Mouse (Mus musculus) hindbrain, postnatal 0 days (tissue): ENCODE measurements around the gene 1700042G07Rik. TPM values are rescaled to one million over a fixed set of nuclear protein-coding genes. Genes with fewer than 3 reads are reported as not detected.

Experiments used
- ATAC-seq: fragments of 200-750 bp; cut with Nextera tagmentation; 2 replicates; pipeline ENCODE4 v1.8.0; 2017; ENCODE audit warnings: mild to moderate bottlenecking, moderate TSS enrichment, moderate library complexity
- DNase-seq: peaks from one replicate; pipeline ENCODE4 v3.0.0-alpha.2; 2015; ENCODE audit warnings: low spot score
- H3K27ac ChIP-seq: fragments of 300-500 bp; sonication (generic); 2 replicates; pipeline ENCODE4 v1.5.1; 2014; ENCODE audit warnings: mild to moderate bottlenecking
- H3K27me3 ChIP-seq: fragments of 300-500 bp; sonication (generic); 2 replicates; pipeline ENCODE4 v1.6.1; 2014; ENCODE audit warnings: low read length, mixed read lengths; ENCODE audit not compliant: insufficient read depth
- H3K36me3 ChIP-seq: fragments of 300-500 bp; sonication (generic); 2 replicates; pipeline ENCODE4 v1.6.1; 2014; ENCODE audit warnings: low read length, mixed read lengths; ENCODE audit not compliant: insufficient read depth
- H3K4me1 ChIP-seq: fragments of 300-500 bp; sonication (generic); 2 replicates; pipeline ENCODE4 v1.6.1; 2014; ENCODE audit warnings: antibody characterized with exemption, low read length, mixed read lengths; ENCODE audit not compliant: insufficient read depth
- H3K4me2 ChIP-seq: fragments of 300-500 bp; sonication (generic); 2 replicates; pipeline ENCODE4 v1.6.1; 2014; ENCODE audit warnings: low read depth, mild to moderate bottlenecking, low read length, moderate library complexity, mixed read lengths
- H3K4me3 ChIP-seq: fragments of 300-500 bp; sonication (generic); 2 replicates; pipeline ENCODE4 v1.5.1; 2014; ENCODE audit warnings: low read length
- H3K9ac ChIP-seq: fragments of 300-500 bp; sonication (generic); replicated peaks from 2 replicates; pipeline ENCODE4 v1.6.1; 2014; ENCODE audit warnings: mild to moderate bottlenecking, low read length, moderate library complexity, mixed read lengths
- H3K9me3 ChIP-seq: fragments of 300-500 bp; sonication (generic); 2 replicates; pipeline ENCODE4 v1.6.1; 2016; ENCODE audit warnings: low read length, mixed read lengths
- CTCF ChIP-seq: IDR thresholded peaks from 2 replicates; pipeline ENCODE4 v1.5.1; 2016; ENCODE audit warnings: antibody characterized with exemption, control low read depth, low read depth
- WGBS: fragments of 180-500 bp; shearing (Covaris S2); extraction: QIAGEN DNeasy Blood & Tissue Kit; methylation state at CpG from one replicate; pipeline ENCODE4 v1.1.7; 2014; 5-methylcytosine and 5-hydroxymethylcytosine counted together
- polyA plus RNA-seq: library from polyadenylated mRNA; unstranded; fragments of >200 nt; fragmentation: Nextera tagmentation; extraction: Ambion mirVana; gene quantifications from 2 replicates; pipeline ENCODE4 v1.2.1, GENCODE M21; 2015
- total RNA-seq: library from RNA; depleted of rRNA; stranded (reverse); fragments of >200 nt; gene quantifications from 2 replicates; pipeline ENCODE4 v1.2.3, GENCODE M21; 2014

The 1700042G07Rik gene
- total and polyA plus RNA-seq, 2 experiments from 2014 or later = not detected

- no peaks in the 10 kb centered on the region for H3K9me3 ChIP-seq
- no peaks in the 10 kb centered on the region for H3K27me3 ChIP-seq
- no peak overlapping the region for H3K4me3 ChIP-seq
- H3K27ac ChIP-seq = no peak overlapping the region
- H3K9ac ChIP-seq = no peak overlapping the region
- no peaks in the 10 kb centered on the region for H3K4me1 ChIP-seq
- ATAC-seq (no peak), DNase-seq (no peak)
- H3K36me3 ChIP-seq = no peaks in the 10 kb centered on the region
- H3K4me2 ChIP-seq = no peak overlapping the region
- TF ChIP-seq CTCF = no peak
- WGBS = 50% methylated on average over 13 of the region's 13 CpGs
Observed at GRCm38 (mm10) chr4:116137421-116137996, 35.7 kb upstream of the 1700042G07Rik start.

DNA sequence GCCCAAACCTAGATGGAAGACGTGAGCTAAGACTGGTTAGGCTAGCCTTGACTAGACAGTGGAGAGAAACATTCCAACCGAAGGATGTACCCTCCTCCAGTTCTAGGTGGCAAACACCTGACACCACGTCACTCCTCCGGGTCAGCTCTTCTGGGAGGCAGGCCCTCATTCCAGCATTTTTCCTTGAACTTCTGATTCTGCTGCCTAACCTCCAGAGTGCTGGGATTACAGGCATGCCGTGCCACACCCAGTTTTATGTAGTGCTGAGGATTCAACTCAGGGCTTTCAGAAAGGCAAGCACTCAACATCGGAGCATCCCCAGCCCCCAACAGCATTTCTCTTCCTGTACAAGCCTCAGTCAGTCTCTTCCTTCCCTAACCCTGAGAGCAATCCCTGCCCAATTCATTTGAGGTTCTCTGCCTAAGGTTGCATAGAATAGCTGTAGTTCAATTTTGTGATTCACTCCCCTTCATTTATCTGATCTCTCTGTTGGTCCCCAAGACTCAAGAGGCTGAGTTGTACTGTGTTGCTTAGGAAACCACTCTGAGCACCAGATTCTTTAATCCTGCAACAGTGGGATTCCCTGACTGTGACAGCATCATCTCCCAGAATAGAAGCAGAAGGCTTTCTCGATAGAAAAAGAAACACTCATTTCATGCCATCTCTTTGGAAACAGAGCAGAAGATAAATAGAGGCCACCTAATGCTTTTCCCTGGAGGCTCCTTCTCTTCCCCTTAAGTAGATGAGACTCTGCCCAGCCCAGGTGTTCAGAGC lies 32.2 kb upstream of the 1700042G07Rik start:
- TF ChIP-seq CTCF = no peak
- Histone ChIP-seq H3K9me3 (no peaks in the 10 kb centered on the region), H3K36me3 (no peaks in the 10 kb centered on the region), H3K27me3 (no peaks in the 10 kb centered on the region), H3K4me1 (peaks cover 7% of the 10 kb centered on the region; the same call in 1 of the 2 replicates), H3K27ac (no peak overlapping the region), H3K4me2 (no peak overlapping the region), H3K4me3 (no peak overlapping the region), H3K9ac (no peak overlapping the region)
- 76% methylated on average over 7 of the region's 7 CpGs for WGBS
- no peak for DNase-seq
- no peak for ATAC-seq

GRCm38 (mm10) chr4:116141736-116142135 lies 31.4 kb upstream of the 1700042G07Rik start:
- no peaks in the 10 kb centered on the region for H3K27me3 ChIP-seq
- no peak overlapping the region for H3K4me2 ChIP-seq
- no peaks in the 10 kb centered on the region for H3K36me3 ChIP-seq
- no peak for ATAC-seq
- H3K9me3 ChIP-seq = no peaks in the 10 kb centered on the region
- no peak overlapping the region for H3K9ac ChIP-seq
- H3K4me1 ChIP-seq = peaks cover 7% of the 10 kb centered on the region; the same call in 1 of the 2 replicates
- no peak overlapping the region for H3K4me3 ChIP-seq
- H3K27ac ChIP-seq = no peak overlapping the region
- TF ChIP-seq CTCF = no peak
- DNase-seq = no peak
- 69% methylated on average over 1 of the region's 1 CpGs for WGBS

- no peak for DNase-seq
- Histone ChIP-seq H3K4me2 (no peak overlapping the region), H3K4me3 (no peak overlapping the region), H3K36me3 (no peaks in the 10 kb centered on the region), H3K9ac (no peak overlapping the region), H3K4me1 (peaks cover 7% of the 10 kb centered on the region; the same call in 1 of the 2 replicates), H3K9me3 (no peaks in the 10 kb centered on the region), H3K27ac (no peak overlapping the region), H3K27me3 (no peaks in the 10 kb centered on the region)
- TF ChIP-seq CTCF = no peak
- no peak for ATAC-seq
- WGBS = 68% methylated on average over 7 of the region's 7 CpGs
Observed at GRCm38 (mm10) chr4:116142269-116142668, 30.9 kb upstream of the 1700042G07Rik start.

DNA sequence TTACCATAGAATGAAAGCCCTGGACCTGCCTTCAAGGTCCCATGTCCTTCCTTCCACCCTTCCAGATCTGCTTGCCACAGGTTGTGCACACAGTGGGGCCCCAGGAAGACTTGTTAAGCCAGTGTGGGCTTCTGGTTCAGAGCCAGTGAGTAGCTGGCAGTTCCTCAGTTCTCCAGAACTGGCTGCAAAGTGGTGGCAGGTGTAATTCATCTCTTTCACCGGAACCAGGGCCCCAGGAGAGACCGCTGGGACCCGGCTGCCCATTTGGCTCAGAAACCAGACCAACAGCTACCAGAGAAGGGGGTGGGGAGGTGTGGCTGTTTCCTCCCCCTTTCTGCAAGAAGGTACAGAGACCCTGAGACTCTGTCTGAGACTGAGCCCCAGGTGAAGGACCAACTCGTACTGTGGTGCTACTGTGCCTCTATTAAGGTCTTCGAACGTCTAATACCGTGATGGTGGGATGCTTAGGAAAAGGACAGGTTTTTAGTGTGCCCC lies 29.8 kb upstream of the 1700042G07Rik start:
- Histone ChIP-seq H3K9me3 (no peaks in the 10 kb centered on the region), H3K27ac (peak overlapping the region; percentile 60), H3K36me3 (no peaks in the 10 kb centered on the region), H3K4me1 (peaks cover 7% of the 10 kb centered on the region; the same call in 1 of the 2 replicates), H3K27me3 (no peaks in the 10 kb centered on the region), H3K4me3 (peak overlapping the region; percentile 67), H3K9ac (peak overlapping the region; percentile 71), H3K4me2 (peak overlapping the region; percentile 86)
- peak; percentile 63 for DNase-seq
- 12% methylated on average over 7 of the region's 7 CpGs for WGBS
- peak; percentile 39; the same call in 1 of the 2 replicates for ATAC-seq
- no peak; the same call in 1 of the 2 replicates for TF ChIP-seq CTCF

DNA sequence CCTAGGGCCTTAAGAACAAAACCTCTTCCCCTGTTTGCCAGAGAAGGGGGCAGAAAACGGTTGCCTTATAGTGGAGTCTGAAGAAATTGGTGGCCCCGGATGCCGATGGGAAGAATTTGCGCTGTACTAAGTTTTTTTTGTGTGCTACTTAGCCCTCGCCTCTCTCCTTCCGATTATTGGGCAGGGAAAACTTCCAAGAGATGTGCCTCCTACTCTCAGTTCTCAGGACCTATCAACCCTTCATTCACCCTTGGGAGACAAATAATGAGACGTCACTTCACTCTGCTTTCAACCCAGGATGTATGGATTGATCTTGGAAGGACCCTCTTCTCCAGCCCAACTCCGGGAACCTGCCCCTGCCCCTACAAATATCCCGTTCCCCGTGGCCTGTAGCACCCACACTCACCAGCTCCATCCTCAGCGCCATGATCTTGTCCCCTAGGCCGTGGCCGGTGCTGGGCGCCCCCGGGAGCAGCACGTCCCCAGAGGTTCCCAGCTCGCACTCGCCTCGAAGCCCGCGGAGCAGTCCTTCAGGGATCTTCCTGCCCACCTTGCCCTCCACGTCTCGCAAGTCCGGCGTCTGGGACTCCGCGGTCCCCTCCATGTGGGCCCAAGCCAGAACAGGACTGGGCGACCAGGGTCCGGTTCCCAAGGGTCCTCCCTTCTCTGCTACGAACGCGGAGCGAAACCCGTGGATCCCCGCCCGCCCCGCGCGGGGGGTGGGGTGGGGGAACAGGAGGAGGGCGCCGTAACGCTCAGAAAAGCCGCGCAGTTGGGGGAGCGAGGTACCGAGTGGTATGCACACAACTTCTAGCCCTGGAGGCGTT lies 29.1 kb upstream of the 1700042G07Rik start:
- peak; percentile 71 for DNase-seq
- peak; percentile 67 for ATAC-seq
- under 1% methylated on average over 47 of the region's 47 CpGs for WGBS
- peak overlapping the region; percentile 86 for H3K4me2 ChIP-seq
- TF ChIP-seq CTCF = no peak
- H3K27me3 ChIP-seq = no peaks in the 10 kb centered on the region
- peak overlapping the region; percentile 67 for H3K4me3 ChIP-seq
- peak overlapping the region; percentile 71 for H3K9ac ChIP-seq
- H3K36me3 ChIP-seq = no peaks in the 10 kb centered on the region
- peaks cover 7% of the 10 kb centered on the region; the same call in 1 of the 2 replicates for H3K4me1 ChIP-seq
- peak overlapping the region; percentile 11; the same call in 1 of the 2 replicates for H3K27ac ChIP-seq
- H3K9me3 ChIP-seq = no peaks in the 10 kb centered on the region
